9 mouse cellular contexts compared by ENCODE assay signal in genomic region chr2:173451993-173452481, GRCm38 (mm10).
A peak's percentile ranks its signal among the peaks of the same experiment; 100 is the strongest.
DNase-seq lines count a peak whose midpoint lies in the region; ATAC-seq lines count a peak whose summit lies in the region.
"Had no signal": no experiment of that assay in that cellular context is flagged by ENCODE, and none has a peak within 500 bp of the region (broad histone marks: within the 10 kb centered on the region; RNA-seq: fewer than 3 reads in every experiment).

No protein-coding gene starts in this region.

- WGBS in embryonic facial prominence, embryonic 14.5 days = 64% methylated on average over 15 of the region's 15 CpGs
- 91% methylated on average over 15 of the region's 15 CpGs for WGBS in embryonic facial prominence, embryonic 10.5 days
- 39% methylated on average over 15 of the region's 15 CpGs for WGBS in lung, embryonic 16.5 days

- H3K9ac ChIP-seq in embryonic facial prominence, embryonic 14.5 days (ENCODE audit: low read depth, low read length) = no peak overlapping the region
- H3K9ac ChIP-seq in lung, embryonic 16.5 days (ENCODE audit: low read length) = no peak overlapping the region
- H3K9ac ChIP-seq: embryonic facial prominence, embryonic 12.5 days had no signal

- H3K36me3 ChIP-seq in embryonic facial prominence, embryonic 14.5 days (ENCODE audit: control insufficient read depth, insufficient read depth, low read length) = no peaks in the 10 kb centered on the region
- no peaks in the 10 kb centered on the region for H3K36me3 ChIP-seq in embryonic facial prominence, embryonic 10.5 days (replicated peaks)
- no peaks in the 10 kb centered on the region for H3K36me3 ChIP-seq in lung, embryonic 16.5 days (ENCODE audit: control insufficient read depth, insufficient read depth, low read length)
- H3K36me3 ChIP-seq: embryonic facial prominence, embryonic 12.5 days had no signal

- ATAC-seq in embryonic facial prominence, embryonic 14.5 days (ENCODE audit: low read depth) = peak; percentile 26; the same call in 1 of the 2 replicates
- ATAC-seq in lung, embryonic 16.5 days (ENCODE audit: low read depth) = peak; percentile 40

- peaks cover 11% of the 10 kb centered on the region; the same call in 1 of the 2 replicates for H3K9me3 ChIP-seq in embryonic facial prominence, embryonic 14.5 days (ENCODE audit: control insufficient read depth, low read length)
- H3K9me3 ChIP-seq in embryonic facial prominence, embryonic 10.5 days = peaks cover 6% of the 10 kb centered on the region; the same call in 1 of the 2 replicates
- peaks cover 5% of the 10 kb centered on the region for H3K9me3 ChIP-seq in lung, embryonic 16.5 days (ENCODE audit: control insufficient read depth, low read length)
- H3K9me3 ChIP-seq: embryonic facial prominence, embryonic 12.5 days had no signal

- no peaks in the 10 kb centered on the region for H3K27me3 ChIP-seq in embryonic facial prominence, embryonic 14.5 days (replicated peaks; ENCODE audit: control insufficient read depth, insufficient read depth, low read length)
- H3K27me3 ChIP-seq in embryonic facial prominence, embryonic 10.5 days (replicated peaks; ENCODE audit: low read depth, poor library complexity, severe bottlenecking) = no peaks in the 10 kb centered on the region
- H3K27me3 ChIP-seq in lung, embryonic 16.5 days (ENCODE audit: control insufficient read depth, insufficient read depth, low read depth, low read length) = no peaks in the 10 kb centered on the region
- H3K27me3 ChIP-seq: embryonic facial prominence, embryonic 12.5 days had no signal

- no peak overlapping the region for H3K4me3 ChIP-seq in embryonic facial prominence, embryonic 14.5 days (ENCODE audit: low read depth, low read length)
- H3K4me3 ChIP-seq in embryonic facial prominence, embryonic 10.5 days = no peak overlapping the region
- no peak overlapping the region for H3K4me3 ChIP-seq in lung, embryonic 16.5 days (ENCODE audit: low read length)
- H3K4me3 ChIP-seq: embryonic facial prominence, embryonic 12.5 days had no signal

- no peak overlapping the region for H3K4me2 ChIP-seq in embryonic facial prominence, embryonic 14.5 days (ENCODE audit: low read depth, low read length)
- peak overlapping the region; percentile 21; the same call in 1 of the 2 replicates for H3K4me2 ChIP-seq in lung, embryonic 16.5 days (ENCODE audit: low read depth, low read length)
- H3K4me2 ChIP-seq: embryonic facial prominence, embryonic 12.5 days had no signal

- peaks cover 7% of the 10 kb centered on the region; the same call in 1 of the 2 replicates for H3K4me1 ChIP-seq in embryonic facial prominence, embryonic 14.5 days (ENCODE audit: control insufficient read depth, insufficient read depth, low read length)
- H3K4me1 ChIP-seq in embryonic facial prominence, embryonic 10.5 days = peaks cover 6% of the 10 kb centered on the region
- peaks cover 12% of the 10 kb centered on the region; the same call in 1 of the 2 replicates for H3K4me1 ChIP-seq in lung, embryonic 16.5 days (replicated peaks; ENCODE audit: control insufficient read depth, insufficient read depth, low read length)
- H3K4me1 ChIP-seq: embryonic facial prominence, embryonic 12.5 days had no signal

- 0 out of 2 replicates have a peak overlapping the region, but pooled peaks have one; percentile 5 for H3K27ac ChIP-seq in embryonic facial prominence, embryonic 14.5 days (replicated peaks; ENCODE audit: low read depth, low read length)
- no peak overlapping the region for H3K27ac ChIP-seq in embryonic facial prominence, embryonic 10.5 days (replicated peaks)
- 0 out of 2 replicates have a peak overlapping the region, but pooled peaks have one; percentile 25 for H3K27ac ChIP-seq in lung, embryonic 16.5 days (ENCODE audit: low read length)
- H3K27ac ChIP-seq: embryonic facial prominence, embryonic 12.5 days had no signal

- peak; percentile 60 for DNase-seq in embryonic facial prominence, embryonic 14.5 days (ENCODE audit: low spot score)
- no peak for DNase-seq in embryonic facial prominence, embryonic 10.5 days (ENCODE audit: low spot score)
- peak; percentile 29 for DNase-seq in right cerebral cortex, adult 2 months (ENCODE audit: low spot score in 2 of 2)
- DNase-seq in right cerebral cortex, postnatal 10 days (ENCODE audit: low spot score in 2 of 2) = no peak
- DNase-seq in thymus, postnatal 14 days = peak; percentile 56
- no peak for DNase-seq in cerebellum, postnatal 36 days
- DNase-seq in yolk sac, embryonic 10.5 days (ENCODE audit: low spot score) = no peak

Comparison
In these comparisons a context has a peak if more than half of its experiments do, and no peak if none do; other contexts are left out.
1. DNase-seq: peak in embryonic facial prominence, embryonic 14.5 days (single experiment), right cerebral cortex, adult 2 months (2 of 2) and thymus, postnatal 14 days (single experiment); none in embryonic facial prominence, embryonic 10.5 days (single experiment), right cerebral cortex, postnatal 10 days (0 of 2), cerebellum, postnatal 36 days (0 of 2) and yolk sac, embryonic 10.5 days (single experiment).